Comparison of ENCODE assay signal across 8 mouse cellular contexts in the genomic region with DNA sequence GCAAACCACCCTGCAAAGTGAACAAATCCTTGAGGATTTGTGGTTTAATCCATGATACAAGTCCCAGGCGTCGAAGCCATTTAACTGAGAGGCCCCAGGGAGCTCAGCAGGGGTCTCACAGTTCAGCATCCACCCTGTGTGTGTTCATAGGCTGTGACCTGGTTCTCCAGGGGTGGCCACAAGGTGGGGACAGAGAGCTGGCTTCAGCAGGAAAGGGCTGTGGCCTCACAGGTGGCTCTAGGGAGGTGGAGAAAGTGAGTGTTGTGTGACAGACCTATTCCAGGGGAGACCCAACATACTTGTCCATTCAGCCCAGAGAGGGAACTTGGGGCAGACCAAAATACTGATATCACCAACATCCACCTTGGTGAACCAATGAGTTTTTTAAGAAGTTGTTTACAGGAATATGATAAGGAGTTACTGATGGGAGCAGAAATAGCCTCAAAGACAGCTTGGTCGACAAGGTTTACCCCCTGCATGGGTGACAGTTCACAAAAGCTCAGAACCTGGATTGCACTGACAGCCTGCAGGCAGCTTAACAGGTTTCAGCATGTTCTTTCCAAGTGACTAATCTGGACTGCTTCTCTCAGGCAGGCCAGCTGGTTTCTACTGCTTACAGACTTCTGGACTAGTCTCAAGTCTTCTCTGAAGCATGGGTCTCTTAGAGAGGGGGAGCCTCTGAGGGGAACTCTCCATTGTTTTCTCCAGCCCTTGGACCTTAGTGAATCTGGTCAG. TPM values are rescaled to one million over a fixed set of nuclear protein-coding genes. Genes with fewer than 3 reads are reported as not detected.
DNase-seq lines count a peak whose midpoint lies in the region; ATAC-seq and TF ChIP-seq lines count a peak whose summit lies in the region.
"Had no signal": no experiment of that assay in that cellular context is flagged by ENCODE, and none has a peak within 500 bp of the region (broad histone marks: within the 10 kb centered on the region; RNA-seq: fewer than 3 reads in every experiment).

No protein-coding gene starts in this region.

- no peak for DNase-seq in left cerebral cortex, adult 2 months (ENCODE audit: extremely low spot score in 1 of 2, low spot score in 2 of 2)
- DNase-seq in left cerebral cortex, postnatal 10 days (ENCODE audit: extremely low spot score in 1 of 2, low spot score in 2 of 2), result no peak
- peak; percentile 11 for DNase-seq in adipocyte (ENCODE audit: low spot score)
- DNase-seq in gastrocnemius, postnatal 25 days, result peak; percentile 31
- DNase-seq in ovary, postnatal 10 days (ENCODE audit: low spot score), result no peak
- DNase-seq in layer of hippocampus, postnatal 36 days, result no peak

- peak; percentile 40; the same call in 1 of the 2 replicates for ATAC-seq in neutrophil, adult 5-6 weeks (ENCODE audit: extremely low read depth, insufficient number of reproducible peaks, low FRiP score, poor library complexity, severe bottlenecking)

- intact Hi-C loops in left cerebral cortex, adult 2 months (cut with DNase I), result no loop called here
- intact Hi-C loops in left cerebral cortex, postnatal 10 days (cut with DNase I), result no loop called here

- peak; percentile 55 for TF ChIP-seq CTCF in left cerebral cortex, adult 2 months (IDR thresholded peaks at IDR 0.05)

- H3K4me3 ChIP-seq in left cerebral cortex, adult 2 months, result no peak overlapping the region
- H3K4me3 ChIP-seq: erythroblast, embryonic 14.5 days had no signal

- H3K27ac ChIP-seq in left cerebral cortex, adult 2 months, result no peak overlapping the region

RNA-seq across cellular contexts. Expression of a gene that starts 47.9 kb away (rescaled TPM):
- not detected for total RNA-seq in left cerebral cortex, adult 2 months (2021)
- total RNA-seq in left cerebral cortex, postnatal 10 days (2021), result not detected
- total RNA-seq in gastrocnemius, postnatal 25 days (2021), result 100 to 1,000 TPM; 128 to 177 TPM
- total RNA-seq in neutrophil, adult 5-6 weeks (2017), result 5.0 TPM in 1 of 2 replicates, not detected in the other
- total RNA-seq in layer of hippocampus, postnatal 36 days (2021), result 1 to 10 TPM in 1 of 2 experiments, not detected in 1; 1.0 TPM

RNA-seq across cellular contexts. Expression of a gene that starts 59.7 kb away (rescaled TPM):
- 10 to 100 TPM; 51.1 to 64.8 TPM for total RNA-seq in left cerebral cortex, adult 2 months (2021)
- 10 to 100 TPM; 56.2 to 62.9 TPM for total RNA-seq in left cerebral cortex, postnatal 10 days (2021)
- total RNA-seq in gastrocnemius, postnatal 25 days (2021), result 100 to 1,000 TPM in 1 of 2 experiments, 10 to 100 TPM in 1; 98.9 to 100 TPM
- 22.3 and 24.4 TPM in 2 replicates for total RNA-seq in neutrophil, adult 5-6 weeks (2017)
- total RNA-seq in layer of hippocampus, postnatal 36 days (2021), result 10 to 100 TPM; 66.5 to 69.0 TPM

Comparison
In these comparisons a context has a peak if more than half of its experiments do, and no peak if none do; other contexts are left out.
1. DNase-seq: peak in adipocyte (single experiment) and gastrocnemius, postnatal 25 days (single experiment); none in left cerebral cortex, adult 2 months (0 of 2), left cerebral cortex, postnatal 10 days (0 of 2), ovary, postnatal 10 days (single experiment) and layer of hippocampus, postnatal 36 days (0 of 2).
2. RNA of a gene that starts 47.9 kb away (total RNA-seq): 128 to 177 TPM in gastrocnemius, postnatal 25 days; 5.0 TPM in neutrophil, adult 5-6 weeks, 1.0 TPM in layer of hippocampus, postnatal 36 days, not detected in left cerebral cortex, postnatal 10 days and not detected in left cerebral cortex, adult 2 months; every median in the first group is over 10 times any median in the second.